Mouse (Mus musculus): ENCODE results near the gene Acad10.

GRCm38 (mm10) chr5:121591417-121592063 is 68.8 kb downstream of the Acad10 start:
- TF ChIP-seq CTCF (IDR thresholded peaks at IDR 0.05; ENCODE audit: borderline replicate concordance, extremely low read depth, insufficient read depth, insufficient read length) = no peak
- TF ChIP-seq POLR2A (IDR thresholded peaks at IDR 0.05; ENCODE audit: borderline replicate concordance, extremely low read depth, insufficient read depth, insufficient read length, poor library complexity, severe bottlenecking) = no peak

Measured in brain, embryonic 14.5 days (tissue).